Mouse (Mus musculus): ENCODE measurements around the gene Olfr128.
"Not testable (repeated sequence)": the region's sequence is repeated elsewhere in the genome, so short reads cannot be mapped to it uniquely, and the experiment has no call there.

Olfr128 gene

GRCm38 (mm10) chr17:37920248-37920647, at the start of gene Olfr128:
Gene Olfr128, plus strand, starts transcription at chr17:37920548.
- no peak for DNase-seq (ENCODE audit: low read depth, low spot score)

- no peak for DNase-seq (ENCODE audit: low read depth, low spot score)
Measured at GRCm38 (mm10) chr17:37873830-37874229, 46.5 kb upstream of the Olfr128 start.

GRCm38 (mm10) chr17:37900137-37900536, 20.2 kb upstream of the Olfr128 start, which contains the start of gene Olfr127:
Gene Olfr127, plus strand, starts transcription at chr17:37900437.
- DNase-seq (ENCODE audit: low read depth, low spot score) = no peak

- not testable (repeated sequence) for DNase-seq (ENCODE audit: low read depth, low spot score)
Measured at GRCm38 (mm10) chr17:37906821-37907220, 13.5 kb upstream of the Olfr128 start.

GRCm38 (mm10) chr17:37952979-37953378, 32.6 kb downstream of the Olfr128 start, which contains the start of gene Olfr761:
Gene Olfr761, minus strand, starts transcription at chr17:37953079.
- no peak for DNase-seq (ENCODE audit: low read depth, low spot score)

- no peak for DNase-seq (ENCODE audit: low read depth, low spot score)
Measured at GRCm38 (mm10) chr17:37973591-37973990, 53.2 kb downstream of the Olfr128 start.
